Mouse (Mus musculus) midbrain, embryonic 12.5 days (tissue): ENCODE results near the gene Ate1. TPM values are rescaled to one million over a fixed set of nuclear protein-coding genes. Genes with fewer than 3 reads are reported as not detected.
"Not testable (repeated sequence)": the region's sequence is repeated elsewhere in the genome, so short reads cannot be mapped to it uniquely, and the experiment has no call there.

Source experiments
- ATAC-seq: fragments of 200-750 bp; cut with Nextera tagmentation; 2 replicates; pipeline ENCODE4 v1.8.0; 2017; ENCODE audit warnings: low read depth, moderate TSS enrichment, moderate library complexity; ENCODE audit not compliant: low FRiP score
- H3K27ac ChIP-seq: fragments of 300-500 bp; sonication (generic); replicated peaks from 2 replicates; pipeline ENCODE4 v1.5.1; 2016; ENCODE audit warnings: mild to moderate bottlenecking
- H3K27me3 ChIP-seq: fragments of 300-500 bp; sonication (generic); 2 replicates; pipeline ENCODE4 v1.6.1; 2016; ENCODE audit warnings: mild to moderate bottlenecking
- H3K36me3 ChIP-seq: fragments of 300-500 bp; sonication (generic); 2 replicates; pipeline ENCODE4 v1.6.1; 2016
- H3K4me1 ChIP-seq: fragments of 300-500 bp; sonication (generic); 2 replicates; pipeline ENCODE4 v1.6.1; 2016
- H3K4me2 ChIP-seq: fragments of 300-500 bp; sonication (generic); replicated peaks from 2 replicates; pipeline ENCODE4 v1.6.1; 2016; ENCODE audit warnings: mild to moderate bottlenecking, moderate library complexity
- H3K4me3 ChIP-seq: fragments of 300-500 bp; sonication (generic); 2 replicates; pipeline ENCODE4 v1.5.1; 2016; ENCODE audit warnings: mild to moderate bottlenecking
- H3K9ac ChIP-seq: fragments of 300-500 bp; sonication (generic); replicated peaks from 2 replicates; pipeline ENCODE4 v1.6.1; 2016; ENCODE audit warnings: mild to moderate bottlenecking, moderate library complexity
- H3K9me3 ChIP-seq: fragments of 300-500 bp; sonication (generic); 2 replicates; pipeline ENCODE4 v1.6.1; 2016; ENCODE audit warnings: mild to moderate bottlenecking
- WGBS: fragments of 180-500 bp; shearing (Covaris S2); methylation state at CpG from one replicate; pipeline ENCODE4 v1.1.7; 2016; 5-methylcytosine and 5-hydroxymethylcytosine counted together
- polyA plus RNA-seq: library from polyadenylated mRNA; unstranded; fragments of >200 nt; fragmentation: Nextera tagmentation; extraction: Ambion mirVana; gene quantifications from 2 replicates; pipeline ENCODE4 v1.2.1, GENCODE M21; 2016

Gene Ate1
- polyA plus RNA-seq, 1 experiment from 2014 or later = 68.2 TPM

GRCm38 (mm10) chr7:130471045-130471444 lies 49.1 kb downstream of the Ate1 start:
- H3K27ac ChIP-seq = no peak overlapping the region
- H3K9ac ChIP-seq = no peak overlapping the region
- peaks cover 3% of the 10 kb centered on the region; the same call in 1 of the 2 replicates for H3K36me3 ChIP-seq
- no peak overlapping the region for H3K4me2 ChIP-seq
- peaks cover 8% of the 10 kb centered on the region for H3K27me3 ChIP-seq
- H3K9me3 ChIP-seq = no peaks in the 10 kb centered on the region
- H3K4me3 ChIP-seq = no peak overlapping the region
- WGBS = 9% methylated on average over 6 of the region's 6 CpGs
- peaks cover 47% of the 10 kb centered on the region for H3K4me1 ChIP-seq
- ATAC-seq = no peak

- Histone ChIP-seq H3K9me3 (no peaks in the 10 kb centered on the region), H3K4me3 (no peak overlapping the region), H3K27me3 (no peaks in the 10 kb centered on the region), H3K4me2 (no peak overlapping the region), H3K36me3 (peaks cover 30% of the 10 kb centered on the region), H3K9ac (no peak overlapping the region), H3K4me1 (0 out of 2 replicates have a peak, but pooled peaks cover 2% of the 10 kb centered on the region), H3K27ac (no peak overlapping the region)
- WGBS = 63% methylated on average over 4 of the region's 4 CpGs
- ATAC-seq = no peak
Measured at GRCm38 (mm10) chr7:130455587-130456246, 64.5 kb downstream of the Ate1 start.

GRCm38 (mm10) chr7:130454226-130454625 lies 65.9 kb downstream of the Ate1 start:
- H3K4me1 ChIP-seq = 0 out of 2 replicates have a peak, but pooled peaks cover 2% of the 10 kb centered on the region
- H3K9me3 ChIP-seq = no peaks in the 10 kb centered on the region
- ATAC-seq = no peak
- whole genome bisulfite sequencing = 94% methylated on average over 3 of the region's 3 CpGs
- H3K4me3 ChIP-seq = no peak overlapping the region
- no peak overlapping the region for H3K9ac ChIP-seq
- no peak overlapping the region for H3K4me2 ChIP-seq
- peaks cover 28% of the 10 kb centered on the region for H3K36me3 ChIP-seq
- no peak overlapping the region for H3K27ac ChIP-seq
- no peaks in the 10 kb centered on the region for H3K27me3 ChIP-seq

- Histone ChIP-seq H3K4me1 (0 out of 2 replicates have a peak, but pooled peaks cover 2% of the 10 kb centered on the region), H3K36me3 (peaks cover 6% of the 10 kb centered on the region), H3K9ac (no peak overlapping the region), H3K27ac (no peak overlapping the region), H3K4me2 (no peak overlapping the region), H3K4me3 (no peak overlapping the region), H3K9me3 (no peaks in the 10 kb centered on the region), H3K27me3 (no peaks in the 10 kb centered on the region)
- no peak for ATAC-seq
- 93% methylated on average over 5 of the region's 5 CpGs for WGBS
Measured at GRCm38 (mm10) chr7:130435776-130436175, 84.4 kb downstream of the Ate1 start.

GRCm38 (mm10) chr7:130432141-130432540 lies 88.0 kb downstream of the Ate1 start:
- WGBS = 95% methylated on average over 2 of the region's 2 CpGs
- no peak overlapping the region for H3K4me3 ChIP-seq

GRCm38 (mm10) chr7:130426586-130426985 lies 93.6 kb downstream of the Ate1 start:
- WGBS = 10% methylated on average over 5 of the region's 5 CpGs
- peaks cover 2% of the 10 kb centered on the region; the same call in 1 of the 2 replicates for H3K4me1 ChIP-seq
- ATAC-seq = no peak
- 0 out of 2 replicates have a peak overlapping the region, but pooled peaks have one; percentile 8 for H3K27ac ChIP-seq
- H3K9me3 ChIP-seq = no peaks in the 10 kb centered on the region
- H3K9ac ChIP-seq = no peak overlapping the region
- no peaks in the 10 kb centered on the region for H3K36me3 ChIP-seq
- no peak overlapping the region for H3K4me2 ChIP-seq
- H3K27me3 ChIP-seq = no peaks in the 10 kb centered on the region
- H3K4me3 ChIP-seq = no peak overlapping the region

More at GRCm38 (mm10) chr7:130432141-130432540, 88.0 kb downstream of the Ate1 start:
- 0 out of 2 replicates have a peak, but pooled peaks cover 2% of the 10 kb centered on the region for H3K4me1 ChIP-seq
- no peaks in the 10 kb centered on the region for H3K9me3 ChIP-seq
- no peak for ATAC-seq
- no peak overlapping the region for H3K9ac ChIP-seq
- H3K4me2 ChIP-seq = no peak overlapping the region
- H3K27ac ChIP-seq = no peak overlapping the region
- H3K27me3 ChIP-seq = no peaks in the 10 kb centered on the region
- peaks cover 4% of the 10 kb centered on the region; the same call in 1 of the 2 replicates for H3K36me3 ChIP-seq

- 72% methylated on average over 2 of the region's 2 CpGs for WGBS
- no peak overlapping the region for H3K9ac ChIP-seq
- no peak overlapping the region for H3K4me3 ChIP-seq
- H3K27ac ChIP-seq = no peak overlapping the region
- no peaks in the 10 kb centered on the region for H3K9me3 ChIP-seq
- no peak for ATAC-seq
- H3K4me1 ChIP-seq = no peaks in the 10 kb centered on the region; the same call in 1 of the 2 replicates
- H3K36me3 ChIP-seq = no peaks in the 10 kb centered on the region
- H3K4me2 ChIP-seq = no peak overlapping the region
- no peaks in the 10 kb centered on the region for H3K27me3 ChIP-seq
Measured at GRCm38 (mm10) chr7:130425991-130426390, 94.2 kb downstream of the Ate1 start.

- Histone ChIP-seq H3K36me3 (no peaks in the 10 kb centered on the region), H3K4me3 (no peak overlapping the region), H3K4me2 (no peak overlapping the region), H3K27me3 (no peaks in the 10 kb centered on the region), H3K4me1 (no peaks in the 10 kb centered on the region), H3K27ac (no peak overlapping the region), H3K9me3 (no peaks in the 10 kb centered on the region), H3K9ac (no peak overlapping the region)
- ATAC-seq = no peak
- WGBS = 71% methylated on average over 1 of the region's 1 CpGs
Measured at GRCm38 (mm10) chr7:130419961-130420360, 100.2 kb downstream of the Ate1 start.

GRCm38 (mm10) chr7:130407622-130408021 lies 112.5 kb downstream of the Ate1 start:
- Histone ChIP-seq H3K27ac (no peak overlapping the region; the same call in 1 of the 2 replicates), H3K9me3 (no peaks in the 10 kb centered on the region), H3K4me2 (no peak overlapping the region), H3K27me3 (no peaks in the 10 kb centered on the region), H3K4me1 (no peaks in the 10 kb centered on the region), H3K9ac (no peak overlapping the region), H3K36me3 (no peaks in the 10 kb centered on the region), H3K4me3 (no peak overlapping the region)
- 88% methylated on average over 10 of the region's 10 CpGs for WGBS
- no peak for ATAC-seq

GRCm38 (mm10) chr7:130403346-130403745 lies 116.8 kb downstream of the Ate1 start:
- no peak for ATAC-seq
- Histone ChIP-seq H3K4me3 (no peak overlapping the region), H3K27me3 (no peaks in the 10 kb centered on the region), H3K36me3 (no peaks in the 10 kb centered on the region; the same call in 1 of the 2 replicates), H3K9me3 (no peaks in the 10 kb centered on the region), H3K9ac (no peak overlapping the region), H3K27ac (no peak overlapping the region), H3K4me2 (no peak overlapping the region), H3K4me1 (no peaks in the 10 kb centered on the region)
- WGBS = 83% methylated on average over 2 of the region's 2 CpGs

- Histone ChIP-seq H3K9ac (no peak overlapping the region), H3K9me3 (no peaks in the 10 kb centered on the region), H3K36me3 (peaks cover 20% of the 10 kb centered on the region; the same call in 1 of the 2 replicates), H3K27me3 (no peaks in the 10 kb centered on the region), H3K4me2 (no peak overlapping the region), H3K4me3 (no peak overlapping the region), H3K27ac (no peak overlapping the region), H3K4me1 (no peaks in the 10 kb centered on the region)
- ATAC-seq = no peak
- 88% methylated on average over 2 of the region's 2 CpGs for WGBS
Measured at GRCm38 (mm10) chr7:130394697-130395096, 125.5 kb downstream of the Ate1 start.

GRCm38 (mm10) chr7:130390060-130390459 lies 130.1 kb downstream of the Ate1 start:
- 97% methylated on average over 1 of the region's 1 CpGs for WGBS
- H3K9me3 ChIP-seq, H3K9ac ChIP-seq, H3K4me2 ChIP-seq, ATAC-seq, H3K27ac ChIP-seq, H3K4me3 ChIP-seq: not testable (repeated sequence)
- Histone ChIP-seq H3K27me3 (peaks cover 19% of the 10 kb centered on the region), H3K4me1 (peaks cover 15% of the 10 kb centered on the region), H3K36me3 (peaks cover 20% of the 10 kb centered on the region; the same call in 1 of the 2 replicates)
